8 mouse cellular contexts compared by ENCODE assay signal in the genomic region with DNA sequence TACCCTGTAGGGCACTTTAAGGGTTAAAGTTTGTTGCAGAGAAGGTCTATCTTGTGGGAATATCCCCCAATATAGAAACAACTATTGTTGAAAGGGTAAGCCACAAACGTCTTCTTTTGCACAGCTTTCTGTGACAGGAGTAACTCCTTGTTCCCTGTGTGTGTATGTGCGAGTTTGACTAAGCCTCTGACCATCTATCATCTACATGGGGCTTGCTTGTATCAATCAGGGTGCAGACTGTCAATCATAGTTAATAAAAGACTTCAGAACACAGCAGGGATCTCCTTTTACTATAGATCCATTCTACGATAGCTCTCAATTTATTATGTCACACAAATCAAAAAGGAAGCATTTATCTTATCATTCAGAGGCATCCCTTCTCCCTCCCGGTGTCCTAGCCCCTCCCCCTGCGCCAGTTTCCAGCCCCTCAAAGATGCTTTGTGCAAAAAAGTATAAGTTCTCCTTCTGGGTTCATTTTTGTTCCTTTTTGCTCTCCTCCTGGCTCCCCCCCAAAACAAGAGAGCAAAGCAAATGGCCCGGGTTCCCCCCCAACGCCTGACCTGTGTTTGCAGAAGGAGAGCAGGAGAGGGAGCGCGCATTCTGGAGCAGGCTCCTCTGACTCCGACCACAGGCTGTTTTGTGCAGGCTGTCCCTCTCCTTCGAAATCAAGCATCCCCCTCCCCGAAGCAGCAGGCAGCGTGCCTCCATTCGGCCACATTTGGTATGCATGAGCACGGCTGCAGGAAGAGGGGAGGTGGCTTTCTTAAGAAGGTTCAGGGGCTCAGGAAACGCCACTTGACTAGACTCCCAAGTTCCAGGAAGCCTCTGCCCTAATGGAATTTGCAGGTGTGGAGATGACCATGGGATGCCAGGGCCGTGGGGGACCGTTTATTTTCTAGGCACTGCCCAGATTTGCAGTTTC.
DNase-seq lines count a peak whose midpoint lies in the region; ATAC-seq lines count a peak whose summit lies in the region.

No protein-coding gene starts in this region.

- DNase-seq in kidney, postnatal 36 days, result no peak
- peak; percentile 25 for DNase-seq in hindbrain, embryonic 14.5 days (ENCODE audit: low spot score)
- DNase-seq in neural tube, embryonic 10.5 days (ENCODE audit: extremely low spot score, low spot score), result peak; percentile 40
- no peak for DNase-seq in urinary bladder, postnatal 10 days (ENCODE audit: low spot score)

- peak overlapping the region; percentile 35 for H3K4me3 ChIP-seq in kidney, embryonic 16.5 days (ENCODE audit: low read length)
- peak overlapping the region; percentile 63 for H3K4me3 ChIP-seq in brown adipose tissue, adult 24 weeks (ENCODE audit: insufficient read depth, low read depth, low read length)
- peak overlapping the region; percentile 36 for H3K4me3 ChIP-seq in embryonic facial prominence, embryonic 15.5 days (replicated peaks)
- H3K4me3 ChIP-seq in hindbrain, embryonic 14.5 days (replicated peaks; ENCODE audit: low read length), result peak overlapping the region; percentile 42

- ATAC-seq in kidney, embryonic 16.5 days (ENCODE audit: low FRiP score, low TSS enrichment), result peak; percentile 69; the same call in 1 of the 2 replicates
- no peak for ATAC-seq in embryonic facial prominence, embryonic 15.5 days (ENCODE audit: insufficient number of reproducible peaks, low FRiP score, low TSS enrichment, low read depth)
- ATAC-seq in hindbrain, embryonic 14.5 days (ENCODE audit: low FRiP score), result peak; percentile 69
- no peak for ATAC-seq in megakaryocyte-erythroid progenitor cell, adult 5-6 weeks (replicated peaks; ENCODE audit: low FRiP score, low TSS enrichment, poor library complexity, severe bottlenecking)

- H3K9ac ChIP-seq in kidney, embryonic 16.5 days (replicated peaks; ENCODE audit: low read length), result peak overlapping the region; percentile 8; the same call in 1 of the 2 replicates
- H3K9ac ChIP-seq in embryonic facial prominence, embryonic 15.5 days, result no peak overlapping the region
- peak overlapping the region; percentile 70 for H3K9ac ChIP-seq in hindbrain, embryonic 14.5 days

- no peak overlapping the region for H3K27ac ChIP-seq in kidney, embryonic 16.5 days (ENCODE audit: low read length)
- peak overlapping the region; percentile 74 for H3K27ac ChIP-seq in brown adipose tissue, adult 24 weeks (replicated peaks; ENCODE audit: low read depth, low read length)
- no peak overlapping the region for H3K27ac ChIP-seq in embryonic facial prominence, embryonic 15.5 days (replicated peaks)
- H3K27ac ChIP-seq in hindbrain, embryonic 14.5 days, result peak overlapping the region; percentile 66

- H3K9me3 ChIP-seq in kidney, embryonic 16.5 days (ENCODE audit: low read length), result no peaks in the 10 kb centered on the region
- no peaks in the 10 kb centered on the region for H3K9me3 ChIP-seq in embryonic facial prominence, embryonic 15.5 days (replicated peaks)
- no peaks in the 10 kb centered on the region for H3K9me3 ChIP-seq in hindbrain, embryonic 14.5 days (ENCODE audit: control insufficient read depth, low read length)

- H3K36me3 ChIP-seq in kidney, embryonic 16.5 days (ENCODE audit: insufficient read depth, low read length), result no peaks in the 10 kb centered on the region
- H3K36me3 ChIP-seq in embryonic facial prominence, embryonic 15.5 days, result no peaks in the 10 kb centered on the region
- no peaks in the 10 kb centered on the region for H3K36me3 ChIP-seq in hindbrain, embryonic 14.5 days (replicated peaks; ENCODE audit: control insufficient read depth, insufficient read depth)

- 5% methylated on average over 18 of the region's 18 CpGs for WGBS in kidney, embryonic 16.5 days
- WGBS in embryonic facial prominence, embryonic 15.5 days, result 5% methylated on average over 18 of the region's 18 CpGs
- WGBS in hindbrain, embryonic 14.5 days, result under 1% methylated on average over 18 of the region's 18 CpGs

- peak overlapping the region; percentile 59 for H3K4me2 ChIP-seq in kidney, embryonic 16.5 days (replicated peaks; ENCODE audit: low read depth, low read length)
- H3K4me2 ChIP-seq in embryonic facial prominence, embryonic 15.5 days (replicated peaks), result peak overlapping the region; percentile 67
- peak overlapping the region; percentile 77 for H3K4me2 ChIP-seq in hindbrain, embryonic 14.5 days (replicated peaks)

- H3K27me3 ChIP-seq in kidney, embryonic 16.5 days (ENCODE audit: insufficient read depth, low read length), result no peaks in the 10 kb centered on the region
- H3K27me3 ChIP-seq in embryonic facial prominence, embryonic 15.5 days, result peaks cover 3% of the 10 kb centered on the region; the same call in 1 of the 2 replicates
- H3K27me3 ChIP-seq in hindbrain, embryonic 14.5 days (ENCODE audit: control insufficient read depth, insufficient read depth, low read length), result 0 out of 2 replicates have a peak, but pooled peaks cover 4% of the 10 kb centered on the region

- H3K4me1 ChIP-seq in kidney, embryonic 16.5 days (ENCODE audit: insufficient read depth, low read length), result 0 out of 2 replicates have a peak, but pooled peaks cover 6% of the 10 kb centered on the region
- H3K4me1 ChIP-seq in brown adipose tissue, adult 24 weeks (ENCODE audit: control insufficient read depth, insufficient read depth, insufficient read length, low read length), result no peaks in the 10 kb centered on the region
- H3K4me1 ChIP-seq in embryonic facial prominence, embryonic 15.5 days, result peaks cover 10% of the 10 kb centered on the region
- peaks cover 23% of the 10 kb centered on the region for H3K4me1 ChIP-seq in hindbrain, embryonic 14.5 days (replicated peaks; ENCODE audit: control insufficient read depth, insufficient read depth, low read length)

Comparison
In these comparisons a context has a peak if more than half of its experiments do, and no peak if none do; other contexts are left out.
1. ATAC-seq: peak in kidney, embryonic 16.5 days (single experiment) and hindbrain, embryonic 14.5 days (single experiment); none in embryonic facial prominence, embryonic 15.5 days (single experiment) and megakaryocyte-erythroid progenitor cell, adult 5-6 weeks (single experiment).
2. H3K27ac ChIP-seq: peak in brown adipose tissue, adult 24 weeks (single experiment) and hindbrain, embryonic 14.5 days (single experiment); none in kidney, embryonic 16.5 days (single experiment) and embryonic facial prominence, embryonic 15.5 days (single experiment).
3. DNase-seq: peak in hindbrain, embryonic 14.5 days (single experiment) and neural tube, embryonic 10.5 days (single experiment); none in kidney, postnatal 36 days (0 of 2) and urinary bladder, postnatal 10 days (single experiment).
4. Peak in every context shown above with its lines, with median percentiles within 50 percentile points of each other: H3K4me2 ChIP-seq and H3K4me3 ChIP-seq.